ENCODE assay signal across 9 mouse cellular contexts in the genomic region with DNA sequence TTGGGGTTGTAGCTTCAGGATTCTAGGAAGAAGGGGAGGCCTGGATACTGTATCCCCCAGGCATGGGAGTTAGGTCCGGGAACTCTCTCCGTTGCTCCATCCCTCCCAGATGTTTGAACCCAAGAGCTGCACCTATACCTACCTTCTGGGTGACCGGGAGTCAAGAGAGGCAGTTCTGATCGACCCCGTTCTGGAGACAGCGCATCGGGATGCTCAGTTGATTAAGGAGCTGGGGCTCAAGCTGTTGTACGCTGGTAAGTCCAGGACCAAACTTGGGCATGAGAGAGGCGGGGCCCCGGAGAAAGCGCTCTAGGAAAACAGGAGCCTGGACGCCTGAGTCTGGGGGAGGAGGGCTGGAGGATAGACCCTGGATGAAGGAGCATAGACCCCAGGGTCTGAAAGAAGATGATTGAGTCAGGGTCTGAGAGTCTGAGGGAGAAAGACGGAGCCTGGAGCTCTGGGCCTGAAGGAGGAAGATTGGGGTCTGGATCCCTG. TPM values are rescaled to one million over a fixed set of nuclear protein-coding genes. Genes with fewer than 3 reads are reported as not detected.
DNase-seq lines count a peak whose midpoint lies in the region; ATAC-seq and TF ChIP-seq lines count a peak whose summit lies in the region.
"Had no signal": no experiment of that assay in that cellular context is flagged by ENCODE, and none has a peak within 500 bp of the region (broad histone marks: within the 10 kb centered on the region; RNA-seq: fewer than 3 reads in every experiment).

No protein-coding gene starts in this region.

- TF ChIP-seq EP300 in heart, postnatal 0 days (IDR thresholded peaks at IDR 0.05; ENCODE audit: low read depth), result no peak
- no peak for TF ChIP-seq EP300 in liver, postnatal 0 days (IDR thresholded peaks at IDR 0.05; ENCODE audit: low read depth)

- no peak for ATAC-seq in G1E (ENCODE audit: extremely low read depth, insufficient number of reproducible peaks, low FRiP score, poor library complexity, severe bottlenecking)
- no peak for ATAC-seq in heart, postnatal 0 days (ENCODE audit: insufficient read depth, low read depth)
- no peak for ATAC-seq in liver, postnatal 0 days

- no peaks in the 10 kb centered on the region for H3K9me3 ChIP-seq in G1E (replicated peaks)
- no peaks in the 10 kb centered on the region for H3K9me3 ChIP-seq in heart, postnatal 0 days (replicated peaks; ENCODE audit: control insufficient read depth, low read length)
- no peaks in the 10 kb centered on the region for H3K9me3 ChIP-seq in liver, postnatal 0 days (ENCODE audit: low read length)

- H3K4me2 ChIP-seq in heart, postnatal 0 days (ENCODE audit: low read depth, low read length), result peak overlapping the region; percentile 86
- peak overlapping the region; percentile 80 for H3K4me2 ChIP-seq in liver, postnatal 0 days (ENCODE audit: low read depth, low read length)

- intact Hi-C loops in heart, postnatal 10 days (cut with DNase I), result no loop called here

- no peak overlapping the region for H3K27ac ChIP-seq in heart, postnatal 0 days (ENCODE audit: low read depth)
- no peak overlapping the region for H3K27ac ChIP-seq in liver, postnatal 0 days (ENCODE audit: low read depth)

- H3K4me1 ChIP-seq in G1E (ENCODE audit: insufficient read depth, low read depth, low read length), result peaks cover 52% of the 10 kb centered on the region
- H3K4me1 ChIP-seq in heart, postnatal 0 days (ENCODE audit: control insufficient read depth, insufficient read depth), result peaks cover 5% of the 10 kb centered on the region; the same call in 1 of the 2 replicates
- peaks cover 27% of the 10 kb centered on the region for H3K4me1 ChIP-seq in liver, postnatal 0 days (ENCODE audit: insufficient read depth)

- TF ChIP-seq CTCF in G1E (IDR thresholded peaks at IDR 0.05; ENCODE audit: low read depth, low read length), result no peak
- TF ChIP-seq CTCF in heart, postnatal 0 days (IDR thresholded peaks at IDR 0.05; ENCODE audit: low read depth), result no peak
- no peak for TF ChIP-seq CTCF in liver, postnatal 0 days (IDR thresholded peaks at IDR 0.05; ENCODE audit: low read depth)

- DNase-seq in heart, adult 11 months, result peak; percentile 91
- no peak for DNase-seq in heart, postnatal 10 days
- DNase-seq in G1E (ENCODE audit: low spot score), result no peak
- DNase-seq in heart, postnatal 0 days (ENCODE audit: low spot score), result no peak
- no peak for DNase-seq in liver, postnatal 0 days
- DNase-seq in Muller cell, postnatal 12 days (ENCODE audit: inconsistent ontology term), result no peak
- DNase-seq in left cerebral cortex, adult 18-20 months (ENCODE audit: low spot score in 2 of 2), result no peak
- no peak for DNase-seq in right cerebral cortex, postnatal 14 days

- no peaks in the 10 kb centered on the region for H3K27me3 ChIP-seq in G1E (ENCODE audit: insufficient read depth, low read length)
- no peaks in the 10 kb centered on the region for H3K27me3 ChIP-seq in heart, postnatal 0 days (ENCODE audit: control insufficient read depth, insufficient read depth, low read length)
- H3K27me3 ChIP-seq in liver, postnatal 0 days (ENCODE audit: insufficient read depth, low read length), result no peaks in the 10 kb centered on the region

- peak overlapping the region; percentile 62 for H3K9ac ChIP-seq in heart, postnatal 0 days (replicated peaks; ENCODE audit: low read depth, low read length)
- H3K9ac ChIP-seq in liver, postnatal 0 days (replicated peaks), result peak overlapping the region; percentile 60

- peak overlapping the region; percentile 76 for H3K4me3 ChIP-seq in G1E (ENCODE audit: low read depth, low read length)
- peak overlapping the region; percentile 75 for H3K4me3 ChIP-seq in heart, postnatal 0 days (ENCODE audit: low read depth, low read length)
- H3K4me3 ChIP-seq in liver, postnatal 0 days (ENCODE audit: low read depth, low read length), result peak overlapping the region; percentile 63

- WGBS in heart, postnatal 0 days, result 5% methylated on average over 13 of the region's 13 CpGs
- WGBS in liver, postnatal 0 days (ENCODE audit: insufficient replicate concordance), result 16% methylated on average over 13 of the region's 13 CpGs

- H3K36me3 ChIP-seq in G1E (replicated peaks), result peaks cover 11% of the 10 kb centered on the region
- no peaks in the 10 kb centered on the region for H3K36me3 ChIP-seq in heart, postnatal 0 days (replicated peaks; ENCODE audit: control insufficient read depth, insufficient read depth, low read length)
- no peaks in the 10 kb centered on the region for H3K36me3 ChIP-seq in liver, postnatal 0 days (replicated peaks; ENCODE audit: insufficient read depth, low read length)

RNA-seq across cellular contexts. Expression of a gene that starts 6.9 kb away (rescaled TPM):
- under 1 TPM; 0.32 to 0.45 TPM for total RNA-seq in heart, postnatal 10 days (2021)
- total RNA-seq in G1E (2014; fragmentation: Nextera tagmentation) (not detected in 2 replicates), G1E (2017) (0.05 TPM in 1 of 2 replicates, not detected in the other)
- polyA plus RNA-seq in G1E (2012), result not detected in 2 replicates
- 0.04 TPM in 1 of 2 replicates, not detected in the other for total RNA-seq in heart, postnatal 0 days (2014; rRNA removed; ENCODE audit: low replicate concordance)
- polyA plus RNA-seq in heart, postnatal 0 days (2015; fragmentation: Nextera tagmentation; extraction: Ambion mirVana), result 0.58 and 0.67 TPM in 2 replicates
- polyA plus RNA-seq in liver, postnatal 0 days (2015; fragmentation: Nextera tagmentation; extraction: Ambion mirVana), result 0.13 and 0.15 TPM in 2 replicates
- 1 to 10 TPM; 6.9 to 7.3 TPM for total RNA-seq in left cerebral cortex, adult 18-20 months (2021)

RNA-seq across cellular contexts. Expression of a gene that starts 7.0 kb away (rescaled TPM):
- total RNA-seq in heart, postnatal 10 days (2021), result 10 to 100 TPM; 20.5 to 25.0 TPM
- total RNA-seq in G1E (2014; fragmentation: Nextera tagmentation), result 9.1 and 12.0 TPM in 2 replicates
- total RNA-seq in G1E (2017), result 4.8 and 8.6 TPM in 2 replicates
- 11.0 and 12.0 TPM in 2 replicates for polyA plus RNA-seq in G1E (2012)
- total RNA-seq in heart, postnatal 0 days (2014; rRNA removed; ENCODE audit: low replicate concordance), result 21.2 and 42.2 TPM in 2 replicates
- 21.5 and 23.1 TPM in 2 replicates for polyA plus RNA-seq in heart, postnatal 0 days (2015; fragmentation: Nextera tagmentation; extraction: Ambion mirVana)
- polyA plus RNA-seq in liver, postnatal 0 days (2015; fragmentation: Nextera tagmentation; extraction: Ambion mirVana), result 39.7 and 40.9 TPM in 2 replicates
- 10 to 100 TPM; 15.4 to 18.2 TPM for total RNA-seq in left cerebral cortex, adult 18-20 months (2021)

RNA-seq across cellular contexts. Expression of a gene that starts 16.2 kb away (rescaled TPM):
- under 1 TPM; 0.22 to 0.48 TPM for total RNA-seq in heart, postnatal 10 days (2021)
- total RNA-seq in G1E (2014; fragmentation: Nextera tagmentation), result 2.3 and 8.0 TPM in 2 replicates
- total RNA-seq in G1E (2017), result 1.1 and 1.4 TPM in 2 replicates
- 4.9 and 6.0 TPM in 2 replicates for polyA plus RNA-seq in G1E (2012)
- total RNA-seq in heart, postnatal 0 days (2014; rRNA removed; ENCODE audit: low replicate concordance), result not detected in 2 replicates
- not detected in 2 replicates for polyA plus RNA-seq in heart, postnatal 0 days (2015; fragmentation: Nextera tagmentation; extraction: Ambion mirVana)
- polyA plus RNA-seq in liver, postnatal 0 days (2015; fragmentation: Nextera tagmentation; extraction: Ambion mirVana), result 0.12 and 0.25 TPM in 2 replicates
- under 1 TPM in 1 of 2 experiments, not detected in 1; 0.21 TPM for total RNA-seq in left cerebral cortex, adult 18-20 months (2021)

RNA-seq across cellular contexts. Expression of a gene that starts 42.0 kb away (rescaled TPM):
- not detected for total RNA-seq in heart, postnatal 10 days (2021)
- total RNA-seq in G1E (2014; fragmentation: Nextera tagmentation), result not detected in 2 replicates
- 0.23 TPM in 1 of 2 replicates, not detected in the other for total RNA-seq in G1E (2017)
- not detected in 2 replicates for polyA plus RNA-seq in G1E (2012)
- not detected in 2 replicates for total RNA-seq in heart, postnatal 0 days (2014; rRNA removed; ENCODE audit: low replicate concordance)
- not detected in 2 replicates for polyA plus RNA-seq in heart, postnatal 0 days (2015; fragmentation: Nextera tagmentation; extraction: Ambion mirVana)
- not detected in 2 replicates for polyA plus RNA-seq in liver, postnatal 0 days (2015; fragmentation: Nextera tagmentation; extraction: Ambion mirVana)
- under 1 TPM in 1 of 2 experiments, not detected in 1; 0.21 TPM for total RNA-seq in left cerebral cortex, adult 18-20 months (2021)
- total RNA-seq: gastrocnemius, adult 18-20 months had no signal

RNA-seq across cellular contexts. Expression of a gene that starts 48.3 kb away (rescaled TPM):
- 10 to 100 TPM; 28.8 to 33.2 TPM for total RNA-seq in heart, postnatal 10 days (2021)
- total RNA-seq in G1E (2014; fragmentation: Nextera tagmentation) (52.7 and 69.8 TPM in 2 replicates), G1E (2017) (79.2 and 85.9 TPM in 2 replicates)
- 211 and 326 TPM in 2 replicates for polyA plus RNA-seq in G1E (2012)
- 30.3 and 46.1 TPM in 2 replicates for total RNA-seq in heart, postnatal 0 days (2014; rRNA removed; ENCODE audit: low replicate concordance)
- polyA plus RNA-seq in heart, postnatal 0 days (2015; fragmentation: Nextera tagmentation; extraction: Ambion mirVana), result 30.7 and 31.1 TPM in 2 replicates
- 17.9 and 18.0 TPM in 2 replicates for polyA plus RNA-seq in liver, postnatal 0 days (2015; fragmentation: Nextera tagmentation; extraction: Ambion mirVana)
- total RNA-seq in left cerebral cortex, adult 18-20 months (2021), result 10 to 100 TPM; 36.4 to 40.1 TPM
